Mouse (Mus musculus): Measurements from ENCODE around the gene Mosmo. TPM values are rescaled to one million over a fixed set of nuclear protein-coding genes. Genes with fewer than 3 reads are reported as not detected.

Mosmo gene
- 15.1 TPM for polyA plus RNA-seq (2017; shearing (Covaris generic))

DNA sequence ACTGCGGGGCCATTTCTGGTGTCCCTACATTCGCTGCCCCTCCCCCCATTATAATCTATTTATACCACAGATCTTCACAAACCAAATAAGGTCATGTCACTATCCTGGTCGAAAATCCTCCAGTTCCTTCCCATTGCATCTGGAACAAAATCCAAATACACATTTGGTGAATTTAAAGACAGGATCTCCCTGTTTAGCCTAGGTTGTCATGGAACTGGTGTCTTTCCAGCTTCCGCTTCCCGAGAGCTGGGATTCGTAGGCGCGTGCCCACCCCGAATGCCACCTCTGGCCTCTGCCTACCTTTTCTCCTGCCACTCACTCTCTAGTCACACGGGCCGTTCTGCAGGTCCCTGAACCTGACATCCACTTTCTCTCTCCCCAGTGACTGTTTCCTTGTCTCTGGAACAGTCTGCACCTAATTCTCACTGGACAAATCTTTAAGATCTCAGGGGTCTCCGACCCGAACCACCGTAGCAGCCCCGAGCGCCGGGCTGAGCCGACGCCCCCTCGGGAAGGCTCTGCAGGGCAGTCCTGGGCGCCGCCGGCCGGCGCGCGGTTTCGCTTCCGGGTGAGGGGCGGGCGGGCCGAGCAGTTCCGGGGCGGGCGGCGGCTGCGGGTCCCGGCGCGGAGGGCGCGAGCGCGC, at the start of gene Mosmo:
TSS of gene Mosmo (plus strand) at position 618 of the 643 bp plus-strand sequence.

GRCm38 (mm10) chr7:120634711-120635361, 42.6 kb upstream of the Mosmo start, which contains the start of gene Uqcrc2:
Uqcrc2 (plus strand) TSS chr7:120635176.

GRCm38 (mm10) chr7:120670153-120670875, 7.1 kb upstream of the Mosmo start, which contains the start of gene Pdzd9:
Pdzd9 (minus strand) TSS chr7:120670343.

DNA sequence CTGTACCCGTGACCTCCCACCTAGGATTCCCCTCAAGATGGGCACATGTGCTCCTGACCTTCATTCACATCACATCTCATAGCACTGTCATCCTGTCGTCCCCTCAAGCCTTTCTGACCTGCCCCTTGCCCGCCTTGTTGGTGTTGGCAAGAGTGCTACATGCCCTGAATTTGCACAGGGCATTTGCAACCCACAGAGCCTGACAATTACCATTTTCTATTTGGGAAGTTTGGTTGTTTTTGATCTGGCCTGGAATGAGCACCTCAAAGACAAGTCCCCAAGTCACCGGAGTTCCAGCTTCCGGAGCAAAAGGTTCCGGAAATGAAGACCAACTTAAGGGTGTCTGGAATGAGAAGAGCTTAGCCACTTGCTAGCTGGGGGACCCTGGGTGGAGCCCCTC, 61.6 kb downstream of the Mosmo start, which contains the start of gene Vwa3a:
TSS of gene Vwa3a (plus strand) at position 301 of the 400 bp plus-strand sequence.

Other genes with a start within 250 kb of the Mosmo start
- 123 TPM for gene Uqcrc2, start 42.4 kb upstream of the Mosmo start, polyA plus RNA-seq (2017; shearing (Covaris generic))
- gene Pdzd9, start 7.3 kb upstream of the Mosmo start, polyA plus RNA-seq (2017; shearing (Covaris generic)), result not detected
- not detected for gene Vwa3a, start 61.7 kb downstream of the Mosmo start, polyA plus RNA-seq (2017; shearing (Covaris generic))
- not detected for gene Gm5737, start 134.7 kb downstream of the Mosmo start, polyA plus RNA-seq (2017; shearing (Covaris generic))
- gene Eef2k, start 165.2 kb downstream of the Mosmo start, polyA plus RNA-seq (2017; shearing (Covaris generic)), result 8.9 TPM
- 26.9 TPM for gene Polr3e, start 240.1 kb downstream of the Mosmo start, polyA plus RNA-seq (2017; shearing (Covaris generic))

Data from naive thymus-derived CD4-positive, alpha-beta T cell, adult 5 months (primary cell).